Mouse (Mus musculus): ENCODE measurements around the gene Neurog1.

The Neurog1 gene

DNA sequence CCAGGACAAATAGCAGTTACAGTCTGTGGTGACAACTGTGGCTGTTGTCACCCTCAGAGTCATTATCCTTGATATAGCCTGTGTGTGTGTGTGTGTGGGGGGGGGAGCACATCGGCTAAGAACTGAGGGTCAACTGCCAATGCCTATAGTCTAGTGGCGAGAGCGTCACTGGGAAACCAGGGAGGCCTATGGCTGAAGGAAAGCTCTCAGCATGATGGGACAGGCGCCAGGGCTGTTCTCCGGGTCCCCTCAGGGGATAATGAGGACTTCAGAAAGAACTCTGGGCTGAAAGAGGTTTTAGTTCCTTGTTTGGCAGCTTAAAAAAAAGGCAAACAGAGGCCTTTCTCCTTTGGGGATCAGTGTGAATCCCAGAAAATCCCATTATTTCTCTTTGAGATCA lies 37.3 kb downstream of the Neurog1 start:
- DNase-seq = no peak

DNA sequence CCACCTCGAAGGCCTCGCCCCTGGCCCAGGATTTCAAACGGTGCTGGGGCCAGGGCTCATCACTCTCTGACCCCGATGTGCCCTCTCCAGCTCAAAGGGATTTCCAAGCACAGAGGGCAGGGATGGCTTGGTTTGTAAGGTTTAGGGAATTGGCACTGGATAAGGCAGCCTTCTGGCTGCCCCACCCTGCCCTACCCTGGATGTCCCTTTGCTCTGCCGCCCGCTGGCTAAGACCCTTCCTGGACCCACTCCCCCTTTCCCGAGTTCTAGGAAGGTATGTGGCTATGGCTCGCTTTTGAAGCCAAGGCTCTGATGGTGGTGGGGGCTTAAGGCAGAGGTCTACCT lies 42.9 kb downstream of the Neurog1 start:
- DNase-seq = no peak

DNA sequence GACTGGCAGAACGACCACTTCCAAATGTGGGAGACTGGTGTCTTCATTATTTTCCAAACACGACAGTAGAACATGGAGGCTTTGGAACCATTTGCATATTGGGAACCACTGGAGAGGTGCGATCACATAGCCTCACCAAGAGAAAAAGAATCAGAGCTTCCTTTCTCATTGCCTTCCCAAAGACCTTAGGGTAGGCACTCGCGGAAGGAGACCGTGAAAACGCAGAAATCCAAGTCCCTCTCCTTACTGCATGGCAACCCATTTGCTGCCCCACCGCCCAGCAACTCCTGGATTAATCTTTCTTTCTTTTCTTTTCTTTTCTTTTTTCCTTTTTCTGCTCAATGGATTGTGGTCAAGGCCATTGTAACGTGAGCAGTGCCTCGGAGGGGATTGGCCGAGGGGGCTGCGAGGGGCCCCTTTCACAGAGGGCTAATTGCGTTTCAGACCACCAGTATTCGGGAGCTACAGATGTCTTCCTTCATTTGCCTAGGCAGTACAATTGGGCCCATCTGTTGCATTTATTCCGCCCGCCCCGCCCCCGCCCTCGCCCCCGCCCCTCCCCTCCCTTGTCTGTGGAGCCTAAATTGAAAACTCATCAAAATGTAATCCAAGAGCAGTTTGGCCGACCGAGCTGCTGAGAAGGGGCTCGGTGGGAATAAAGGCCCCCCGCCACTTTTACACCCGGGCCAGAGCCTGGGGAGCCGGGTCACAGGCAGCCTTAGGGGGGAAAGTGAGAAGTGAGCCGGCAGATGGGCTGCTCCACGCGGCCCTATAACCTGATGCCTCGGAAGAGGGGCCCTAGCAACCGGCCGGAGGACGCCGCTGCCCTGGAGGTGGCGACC lies 43.5 kb downstream of the Neurog1 start:
- no peak for DNase-seq

Measured in thymus, postnatal 4 days (tissue).